Mouse (Mus musculus): Measurements from ENCODE around the gene Ppp1r27. TPM values are rescaled to one million over a fixed set of nuclear protein-coding genes. Genes with fewer than 3 reads are reported as not detected.

Ppp1r27 gene
- polyA plus RNA-seq, 1 experiment from 2014 or later, result not detected

DNA sequence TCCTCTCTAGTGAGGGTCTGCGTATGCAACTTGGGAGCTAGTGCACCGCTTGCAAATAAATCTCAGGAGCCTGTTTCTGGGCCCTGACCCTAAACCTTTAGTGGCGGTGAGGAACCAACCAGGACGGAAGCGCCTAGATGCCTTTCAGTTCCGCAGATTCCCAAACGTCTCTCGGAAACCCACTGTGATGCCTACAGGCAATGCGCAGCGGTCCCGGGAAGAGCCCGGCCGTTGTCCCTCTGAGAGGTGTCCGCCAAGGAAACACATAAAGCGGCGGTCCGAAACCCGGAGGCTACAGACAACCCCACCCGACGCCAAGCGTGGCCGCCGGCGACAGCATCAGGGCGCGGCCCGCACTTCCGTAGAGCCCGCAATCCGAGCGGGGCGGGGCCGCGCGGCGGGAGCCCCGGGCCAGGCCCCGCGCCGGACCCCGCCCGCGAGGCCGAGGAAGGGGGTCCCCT, 30.0 kb upstream of the Ppp1r27 start:
- Histone ChIP-seq H3K27me3 (no peaks in the 10 kb centered on the region), H3K36me3 (ENCODE audit: poor library complexity, severe bottlenecking) (peaks cover 59% of the 10 kb centered on the region)
- under 1% methylated on average over 33 of the region's 44 CpGs for WGBS

GRCm38 (mm10) chr11:120580190-120580589, 29.3 kb upstream of the Ppp1r27 start:
- H3K4me3 ChIP-seq, result peak overlapping the region; percentile 95
- peak overlapping the region; percentile 97 for H3K4me2 ChIP-seq
- H3K27ac ChIP-seq, result peak overlapping the region; percentile 93
- H3K27me3 ChIP-seq, result no peaks in the 10 kb centered on the region
- H3K9me3 ChIP-seq (replicated peaks), result no peaks in the 10 kb centered on the region
- peaks cover 30% of the 10 kb centered on the region for H3K4me1 ChIP-seq
- 66% methylated on average over 7 of the region's 7 CpGs for WGBS
- no peak for ATAC-seq
- H3K36me3 ChIP-seq (ENCODE audit: poor library complexity, severe bottlenecking), result peaks cover 51% of the 10 kb centered on the region
- H3K9ac ChIP-seq, result peak overlapping the region; percentile 95

More for the DNA sequence above, 30.0 kb upstream of the Ppp1r27 start:
- H3K4me1 ChIP-seq, result peaks cover 30% of the 10 kb centered on the region
- H3K9me3 ChIP-seq (replicated peaks), result no peaks in the 10 kb centered on the region
- peak overlapping the region; percentile 97 for H3K4me2 ChIP-seq
- peak overlapping the region; percentile 95 for H3K4me3 ChIP-seq
- H3K27ac ChIP-seq, result peak overlapping the region; percentile 93
- peak; percentile 39 for ATAC-seq
- H3K9ac ChIP-seq, result peak overlapping the region; percentile 95

GRCm38 (mm10) chr11:120579316-120580107, 28.6 kb upstream of the Ppp1r27 start:
- peak overlapping the region; percentile 95 for H3K9ac ChIP-seq
- H3K27me3 ChIP-seq, result no peaks in the 10 kb centered on the region
- H3K4me2 ChIP-seq, result peak overlapping the region; percentile 97
- no peak for ATAC-seq
- no peaks in the 10 kb centered on the region for H3K9me3 ChIP-seq (replicated peaks)
- WGBS, result 68% methylated on average over 15 of the region's 15 CpGs
- peak overlapping the region; percentile 93; the same call in 1 of the 2 replicates for H3K27ac ChIP-seq
- H3K4me3 ChIP-seq, result peak overlapping the region; percentile 95
- H3K4me1 ChIP-seq, result peaks cover 31% of the 10 kb centered on the region
- peaks cover 46% of the 10 kb centered on the region for H3K36me3 ChIP-seq (ENCODE audit: poor library complexity, severe bottlenecking)

DNA sequence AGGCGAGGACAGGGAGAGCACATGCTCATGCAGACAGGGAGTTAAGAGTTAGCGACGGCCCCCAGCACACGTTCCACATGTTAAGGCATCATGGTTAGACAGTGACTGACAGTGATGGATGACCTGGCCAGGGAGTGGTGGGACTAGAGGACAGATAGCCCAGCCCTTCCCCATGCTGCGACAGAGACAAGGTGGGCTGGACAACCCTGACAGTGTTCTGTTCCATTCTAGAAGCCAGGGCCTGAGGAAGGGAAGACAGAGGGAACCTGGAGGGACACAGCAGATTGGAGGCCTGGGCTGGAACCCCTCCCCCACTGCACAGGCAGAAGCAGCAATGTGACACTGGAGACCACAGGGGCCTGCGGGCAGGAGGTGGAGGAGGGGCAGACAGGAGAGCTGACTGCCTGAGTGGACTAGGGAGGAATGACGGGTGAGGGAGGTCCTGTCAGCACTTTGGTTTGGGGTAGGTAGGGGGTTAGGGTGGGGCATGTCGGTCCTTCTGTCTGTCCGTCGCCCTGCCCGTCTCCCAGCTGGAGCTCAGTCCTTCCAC, 27.8 kb upstream of the Ppp1r27 start:
- 0 out of 2 replicates have a peak overlapping the region, but pooled peaks have one; percentile 97 for H3K4me2 ChIP-seq
- H3K4me1 ChIP-seq, result peaks cover 38% of the 10 kb centered on the region
- no peak for ATAC-seq
- H3K4me3 ChIP-seq, result peak overlapping the region; percentile 95; the same call in 1 of the 2 replicates
- WGBS, result 95% methylated on average over 11 of the region's 11 CpGs
- H3K27me3 ChIP-seq, result no peaks in the 10 kb centered on the region
- peaks cover 40% of the 10 kb centered on the region for H3K36me3 ChIP-seq (ENCODE audit: poor library complexity, severe bottlenecking)
- H3K9me3 ChIP-seq (replicated peaks), result no peaks in the 10 kb centered on the region
- no peak overlapping the region for H3K9ac ChIP-seq
- no peak overlapping the region for H3K27ac ChIP-seq

DNA sequence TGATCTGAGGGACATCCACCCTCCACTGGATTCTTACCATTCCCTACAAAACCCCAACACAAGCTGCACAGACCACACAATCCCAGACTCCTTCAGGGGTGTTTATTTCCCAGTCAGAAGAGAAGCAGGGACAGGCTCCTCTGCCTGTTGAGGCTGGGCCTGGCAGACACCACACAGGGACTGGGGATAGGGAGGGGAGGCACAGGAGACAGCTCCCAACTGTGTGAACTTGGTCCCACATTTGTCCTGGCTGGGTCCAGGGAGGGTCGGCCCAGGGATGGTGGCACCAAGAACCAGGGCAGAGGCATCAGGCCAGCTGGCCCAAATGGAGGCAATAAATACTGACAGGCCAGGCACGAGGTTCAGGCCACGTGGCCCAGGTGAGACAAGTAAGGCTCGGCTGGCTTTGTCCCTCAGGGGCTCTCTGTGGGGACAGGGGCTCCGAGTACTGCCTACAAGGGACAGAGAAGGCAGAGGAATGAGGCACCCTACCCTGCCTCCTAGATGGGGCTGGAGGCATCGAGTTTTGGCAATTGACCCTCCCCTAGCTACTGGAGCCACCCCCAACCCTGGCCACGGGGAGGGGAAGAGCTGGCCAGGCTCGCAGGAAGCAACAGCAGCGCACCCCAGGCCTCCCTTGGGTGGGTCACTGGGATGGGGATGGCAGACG, 27.2 kb upstream of the Ppp1r27 start:
- no peak overlapping the region for H3K4me2 ChIP-seq
- H3K9ac ChIP-seq, result peak overlapping the region; percentile 46
- 82% methylated on average over 10 of the region's 10 CpGs for WGBS
- no peaks in the 10 kb centered on the region for H3K27me3 ChIP-seq
- H3K4me1 ChIP-seq, result peaks cover 40% of the 10 kb centered on the region
- peaks cover 35% of the 10 kb centered on the region for H3K36me3 ChIP-seq (ENCODE audit: poor library complexity, severe bottlenecking)
- no peak overlapping the region for H3K27ac ChIP-seq
- H3K9me3 ChIP-seq (replicated peaks), result no peaks in the 10 kb centered on the region
- ATAC-seq, result no peak
- H3K4me3 ChIP-seq, result no peak overlapping the region

DNA sequence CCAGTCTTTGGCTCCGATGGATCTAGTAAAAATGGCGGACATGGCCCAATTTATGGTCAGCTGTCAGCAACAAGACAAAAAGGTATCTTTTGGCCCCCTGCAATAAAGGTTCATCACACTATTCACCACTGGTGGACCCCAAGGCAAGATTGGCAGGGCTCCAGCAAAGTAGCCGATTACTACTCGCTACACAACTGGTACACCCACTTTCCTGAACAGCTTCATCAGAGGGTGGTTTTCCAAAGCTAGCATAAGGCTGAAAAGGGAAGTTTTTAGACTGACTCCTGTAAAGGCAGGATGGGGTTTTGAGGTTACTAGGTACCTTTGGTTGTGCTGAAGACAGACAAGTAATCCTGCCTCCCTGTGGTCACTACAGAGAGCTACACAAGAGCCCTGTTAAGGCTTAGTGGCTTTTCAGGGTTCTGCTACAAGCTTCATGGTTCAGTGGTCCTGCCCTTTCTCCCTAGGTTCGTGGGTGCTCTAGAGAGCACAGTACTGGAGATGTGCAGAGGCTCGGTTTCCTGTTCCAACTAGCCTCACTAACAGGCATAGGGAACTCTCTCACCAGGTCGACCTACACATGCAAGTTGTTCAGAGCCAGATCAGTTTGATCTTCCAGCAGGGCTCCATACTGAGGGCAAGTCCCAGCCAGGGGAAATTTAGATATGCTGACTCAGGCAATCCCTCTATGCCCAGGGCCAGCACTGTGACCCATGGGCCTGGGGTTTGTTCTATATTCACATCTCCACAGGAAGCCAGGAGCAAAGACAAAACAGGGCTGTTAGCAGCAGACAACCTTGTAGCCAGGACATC, 26.5 kb upstream of the Ppp1r27 start:
- Histone ChIP-seq H3K36me3 (ENCODE audit: poor library complexity, severe bottlenecking) (peaks cover 32% of the 10 kb centered on the region), H3K9ac (peak overlapping the region; percentile 46; the same call in 1 of the 2 replicates), H3K9me3 (replicated peaks) (no peaks in the 10 kb centered on the region), H3K27me3 (no peaks in the 10 kb centered on the region), H3K4me1 (peaks cover 38% of the 10 kb centered on the region), H3K4me3 (no peak overlapping the region), H3K4me2 (no peak overlapping the region), H3K27ac (no peak overlapping the region)
- ATAC-seq, result no peak
- 81% methylated on average over 7 of the region's 7 CpGs for WGBS

DNA sequence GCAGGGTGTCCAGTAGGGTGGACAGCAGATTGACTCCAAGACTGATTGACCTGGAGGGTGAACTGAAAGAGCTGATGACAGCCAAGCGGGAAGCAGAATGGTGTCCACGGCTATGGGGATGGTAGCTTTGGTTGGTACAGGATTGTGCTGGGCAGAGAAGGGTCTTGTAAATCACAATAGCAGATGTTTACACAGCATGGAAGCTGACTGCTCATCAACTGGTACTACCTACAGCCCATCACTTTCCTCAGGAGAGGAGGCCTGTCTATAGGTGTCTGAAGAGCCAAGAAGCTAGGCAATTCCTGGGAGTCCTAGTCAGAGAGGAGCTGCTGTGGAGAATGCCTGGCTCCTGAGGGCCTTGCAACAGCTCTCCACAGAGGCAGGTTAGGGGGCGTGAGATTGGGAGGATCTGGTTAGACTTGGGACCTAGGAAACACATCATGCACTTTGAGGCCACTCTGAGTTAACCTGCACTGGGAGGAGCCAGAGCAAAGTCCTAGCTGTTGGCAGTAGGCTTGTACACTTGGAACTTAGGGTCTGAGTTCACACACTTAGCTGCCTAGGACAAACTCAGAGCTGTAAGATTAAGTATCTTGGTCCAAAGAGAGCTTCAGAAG, 25.5 kb upstream of the Ppp1r27 start:
- WGBS, result 88% methylated on average over 3 of the region's 3 CpGs
- H3K4me2 ChIP-seq, result no peak overlapping the region
- peaks cover 32% of the 10 kb centered on the region for H3K36me3 ChIP-seq (ENCODE audit: poor library complexity, severe bottlenecking)
- no peaks in the 10 kb centered on the region for H3K9me3 ChIP-seq (replicated peaks)
- no peaks in the 10 kb centered on the region for H3K27me3 ChIP-seq
- ATAC-seq, result no peak
- H3K9ac ChIP-seq, result no peak overlapping the region
- peaks cover 36% of the 10 kb centered on the region for H3K4me1 ChIP-seq
- H3K27ac ChIP-seq, result no peak overlapping the region
- no peak overlapping the region for H3K4me3 ChIP-seq

DNA sequence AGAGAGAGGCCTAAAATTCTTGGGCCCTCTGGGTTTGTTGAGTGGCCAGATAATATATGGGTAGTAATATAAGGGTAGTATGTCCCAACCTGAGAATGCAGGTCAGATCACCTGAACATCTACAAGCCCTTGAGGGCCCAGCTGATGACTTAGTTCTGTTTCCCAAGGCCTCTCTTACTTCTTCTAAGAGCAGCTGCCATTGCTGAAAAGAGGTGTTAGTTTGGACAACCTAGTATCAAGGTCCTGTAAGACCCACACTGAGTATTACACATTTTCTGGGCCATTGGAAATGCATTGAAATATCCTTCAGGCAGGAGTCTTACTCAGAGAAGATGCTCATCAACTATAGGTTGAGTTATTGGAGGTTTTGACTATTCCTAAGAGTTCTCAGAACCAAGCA, 25.0 kb upstream of the Ppp1r27 start:
- Histone ChIP-seq H3K4me2 (no peak overlapping the region), H3K9ac (no peak overlapping the region), H3K4me3 (no peak overlapping the region), H3K4me1 (peaks cover 41% of the 10 kb centered on the region), H3K27me3 (no peaks in the 10 kb centered on the region), H3K9me3 (replicated peaks) (no peaks in the 10 kb centered on the region), H3K36me3 (ENCODE audit: poor library complexity, severe bottlenecking) (peaks cover 37% of the 10 kb centered on the region), H3K27ac (no peak overlapping the region)
- no peak for ATAC-seq

GRCm38 (mm10) chr11:120575046-120575445, 24.1 kb upstream of the Ppp1r27 start:
- H3K27me3 ChIP-seq, result no peaks in the 10 kb centered on the region
- no peak for ATAC-seq

GRCm38 (mm10) chr11:120574278-120574600, 23.3 kb upstream of the Ppp1r27 start:
- no peak for ATAC-seq
- peak overlapping the region; percentile 83 for H3K9ac ChIP-seq
- peaks cover 29% of the 10 kb centered on the region for H3K4me1 ChIP-seq
- peak overlapping the region; percentile 87 for H3K4me2 ChIP-seq
- H3K27me3 ChIP-seq, result no peaks in the 10 kb centered on the region
- 44% methylated on average over 5 of the region's 5 CpGs for WGBS
- H3K36me3 ChIP-seq (ENCODE audit: poor library complexity, severe bottlenecking), result peaks cover 46% of the 10 kb centered on the region
- peak overlapping the region; percentile 80 for H3K4me3 ChIP-seq
- H3K9me3 ChIP-seq (replicated peaks), result no peaks in the 10 kb centered on the region
- no peak overlapping the region for H3K27ac ChIP-seq

More at GRCm38 (mm10) chr11:120575046-120575445, 24.1 kb upstream of the Ppp1r27 start:
- H3K4me1 ChIP-seq, result peaks cover 38% of the 10 kb centered on the region
- H3K9ac ChIP-seq, result no peak overlapping the region
- no peak overlapping the region for H3K27ac ChIP-seq
- H3K9me3 ChIP-seq (replicated peaks), result no peaks in the 10 kb centered on the region
- WGBS, result 67% methylated on average over 2 of the region's 2 CpGs
- no peak overlapping the region for H3K4me2 ChIP-seq
- H3K4me3 ChIP-seq, result no peak overlapping the region
- peaks cover 46% of the 10 kb centered on the region for H3K36me3 ChIP-seq (ENCODE audit: poor library complexity, severe bottlenecking)

DNA sequence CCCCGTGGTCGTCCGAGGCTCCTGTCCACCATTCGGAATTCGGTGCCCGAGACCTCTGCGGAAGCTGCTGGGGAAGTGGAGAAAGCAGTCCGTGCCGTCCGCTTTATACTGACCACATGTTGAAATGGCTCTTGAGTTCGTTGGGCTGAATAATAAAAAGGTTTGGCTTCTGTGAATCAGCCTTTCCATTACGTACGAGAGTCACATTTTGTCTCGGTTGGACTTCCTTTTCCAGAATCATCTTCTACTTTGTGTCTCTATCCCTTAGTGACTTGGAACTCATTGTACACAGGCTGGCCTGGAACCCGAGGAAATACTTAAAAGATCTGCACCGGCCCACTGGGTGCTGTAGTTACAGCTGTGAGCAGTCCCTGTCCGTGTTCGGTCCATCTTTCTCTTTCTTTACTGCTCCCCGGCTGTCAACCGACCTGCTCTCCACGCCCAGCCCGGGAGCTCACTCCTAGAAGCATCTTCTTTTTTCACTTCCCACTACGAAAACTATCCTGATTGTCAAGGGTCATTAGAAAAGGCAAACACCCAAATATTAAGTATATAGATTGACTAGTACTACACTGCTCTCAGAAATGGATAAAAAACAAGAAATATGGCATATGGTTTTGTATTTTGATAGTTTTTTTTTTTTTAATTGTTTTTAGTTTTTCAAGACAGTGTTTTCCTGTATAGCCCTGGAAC, 22.8 kb upstream of the Ppp1r27 start:
- WGBS, result under 1% methylated on average over 23 of the region's 23 CpGs
- no peak for ATAC-seq

More for the DNA sequence above, 22.8 kb upstream of the Ppp1r27 start:
- H3K9ac ChIP-seq, result peak overlapping the region; percentile 83
- H3K9me3 ChIP-seq (replicated peaks), result no peaks in the 10 kb centered on the region
- peak overlapping the region; percentile 87 for H3K4me2 ChIP-seq
- H3K4me3 ChIP-seq, result peak overlapping the region; percentile 80
- H3K36me3 ChIP-seq (ENCODE audit: poor library complexity, severe bottlenecking), result peaks cover 45% of the 10 kb centered on the region
- H3K4me1 ChIP-seq, result peaks cover 24% of the 10 kb centered on the region
- H3K27ac ChIP-seq, result peak overlapping the region; percentile 86
- H3K27me3 ChIP-seq, result no peaks in the 10 kb centered on the region
